Mouse (Mus musculus) gastrocnemius, postnatal 36 days (tissue): ENCODE results near the gene Arhgap18. TPM values are rescaled to one million over a fixed set of nuclear protein-coding genes. Genes with fewer than 3 reads are reported as not detected.

ENCODE experiments used
- DNase-seq, 2 experiments: peaks; one replicate each; pipeline ENCODE4 v3.0.0; 2022
- intact Hi-C: fragments of 180-260 bp; cut with DNase I; formaldehyde crosslinking; loops from one replicate; pipeline ENCODE4 v1.15.1; 2025
- long read RNA-seq, 2 experiments: library from polyadenylated mRNA; stranded (forward); transcript quantifications; one replicate each; pipeline ENCODE4 v2.0.0; 2021
- total RNA-seq, 2 experiments: library from RNA; stranded (reverse); gene quantifications; 2 replicates each; pipeline ENCODE4 v1.2.3; 2021

Arhgap18 gene
- total RNA-seq, result 1 to 10 TPM; 3.1 to 4.8 TPM
- long read RNA-seq, experiment 1, partial matches to known transcripts, result 0 of 6 reads
- long read RNA-seq, experiment 1, other reads (novel, unspliced or antisense), result 5 of 6 reads
- long read RNA-seq, experiment 2, partial matches to known transcripts, result 0 of 2 reads
- long read RNA-seq, experiment 2, other reads (novel, unspliced or antisense), result 0 of 2 reads

DNA sequence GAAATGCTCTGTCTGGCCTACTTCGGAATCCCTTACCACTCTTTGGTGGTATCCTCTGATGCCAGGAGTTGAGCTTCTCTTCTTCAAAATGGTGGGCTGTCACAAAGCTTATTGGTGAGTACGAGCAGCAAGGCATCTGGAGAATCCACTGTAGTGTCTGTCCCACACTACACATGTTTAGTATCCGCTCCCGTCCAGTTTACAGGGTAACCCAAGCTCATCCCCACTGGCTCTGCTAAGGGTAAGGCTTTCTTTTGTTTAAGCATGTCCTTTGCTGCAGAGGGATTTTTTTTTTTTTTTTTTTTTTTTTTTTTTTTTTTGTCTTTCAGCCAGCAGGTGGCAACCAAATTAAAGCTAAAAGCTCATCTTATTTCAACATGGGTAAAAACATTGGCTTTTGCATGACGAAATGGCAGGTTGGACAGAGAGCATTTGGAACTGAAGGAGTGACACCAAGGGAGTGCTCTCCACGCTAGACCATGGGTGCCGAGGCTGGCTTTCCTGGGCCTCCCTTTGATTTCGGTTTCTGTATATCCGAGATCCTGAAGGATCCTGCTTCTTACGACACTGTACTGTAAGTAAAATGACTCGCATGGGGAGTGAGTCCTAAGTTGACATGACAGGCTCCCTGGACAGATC lies at the start of gene Arhgap18:
TSS of gene Arhgap18 (plus strand) at position 493 of the 639 bp plus-strand sequence.
- intact Hi-C loops, result no loop called here
- DNase-seq, result no peak

DNA sequence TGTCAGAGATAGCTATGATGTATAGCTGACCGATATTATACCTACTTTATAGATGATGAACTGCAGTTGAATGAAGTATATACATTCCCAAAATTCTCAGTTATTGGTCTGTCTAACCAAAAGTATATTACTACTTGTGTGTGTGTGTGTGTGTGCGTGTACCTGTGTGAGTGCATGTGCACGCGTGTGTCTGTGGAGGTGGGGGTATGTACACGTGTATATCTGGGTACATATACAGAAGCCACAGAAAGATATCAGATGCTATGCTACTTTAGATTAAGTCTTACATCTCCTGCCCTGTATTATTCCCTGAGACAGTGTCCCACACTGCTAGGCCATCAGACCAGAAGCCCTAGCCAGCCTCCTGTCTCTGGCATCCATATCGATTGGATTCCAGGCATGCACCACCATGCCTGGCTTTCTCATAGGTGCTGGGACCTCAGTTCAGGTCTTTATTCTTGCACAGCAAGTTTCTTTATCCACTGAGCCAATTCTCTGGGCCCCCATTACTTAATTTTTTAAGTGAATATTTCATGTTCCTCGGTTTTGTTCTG lies 42.7 kb upstream of the Arhgap18 start:
- intact Hi-C loops, result loop anchor here (2.0 to 10.0 kb wide), 3 partner anchors 180 to 338 kb away; no protein-coding TSS in a partner anchor
- no peak for DNase-seq

DNA sequence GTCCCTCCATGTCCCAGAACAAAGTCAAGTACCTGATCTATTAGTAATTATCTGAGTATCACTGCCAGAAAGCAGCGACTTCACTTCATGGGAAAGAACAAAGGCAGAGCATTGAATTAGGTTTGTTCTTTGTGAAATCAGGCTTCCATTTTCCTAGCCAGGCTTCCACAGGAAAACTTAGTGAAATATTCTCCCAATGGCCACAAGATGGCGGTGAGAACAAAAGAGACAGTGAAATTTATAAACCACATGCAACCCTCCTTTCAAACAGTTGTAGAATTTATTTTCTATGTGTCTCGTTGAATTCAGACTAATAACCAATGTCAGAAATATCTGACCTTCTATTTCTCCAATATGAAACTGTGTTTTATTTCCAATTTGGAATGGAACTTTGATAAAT lies 42.2 kb upstream of the Arhgap18 start:
- peak in 1 of 2 experiments; percentile 7 for DNase-seq
- intact Hi-C loops, result loop anchor here (2.0 to 10.0 kb wide), 3 partner anchors 180 to 339 kb away; no protein-coding TSS in a partner anchor

DNA sequence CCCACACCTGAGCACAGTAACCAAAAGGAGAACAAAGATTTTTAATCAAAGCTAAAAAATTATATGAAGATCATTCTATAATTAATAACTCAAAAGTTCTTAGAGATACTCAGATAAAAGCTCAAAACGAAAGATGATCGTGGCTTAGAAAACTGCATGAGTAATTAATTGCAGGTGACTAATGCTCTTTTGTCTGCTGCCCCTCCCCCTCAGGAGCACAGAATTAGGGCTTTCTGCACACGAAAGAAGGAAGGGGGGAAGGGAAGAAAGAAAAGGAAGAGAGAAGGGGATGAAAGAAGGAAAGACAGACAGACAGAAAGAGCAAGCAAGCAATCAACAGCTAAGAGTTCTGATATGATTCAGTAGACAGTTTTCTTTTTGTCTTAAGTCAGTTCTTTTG lies 39.2 kb upstream of the Arhgap18 start:
- intact Hi-C loops, result loop anchor here (5.0 to 10.0 kb wide), 2 partner anchors 281 to 342 kb away; no protein-coding TSS in a partner anchor
- DNase-seq, result no peak

DNA sequence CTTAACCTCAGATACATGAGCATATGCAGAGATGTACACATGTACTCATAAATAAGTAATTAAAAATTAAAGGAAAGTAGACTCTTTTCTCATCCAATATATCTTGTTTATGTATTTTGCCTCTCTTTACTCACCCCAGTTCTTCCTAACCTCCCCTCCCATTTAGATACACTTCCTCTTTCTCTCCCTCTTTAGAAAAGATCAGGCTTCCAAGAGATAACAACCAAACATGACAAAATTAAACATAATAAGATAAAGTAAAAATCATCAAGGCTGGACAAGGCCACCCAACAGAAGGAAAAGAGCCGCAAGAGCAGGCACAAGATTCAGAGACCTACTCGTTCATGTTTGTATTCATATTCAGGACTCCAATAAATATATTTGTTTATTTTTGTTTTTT lies 28.5 kb upstream of the Arhgap18 start:
- intact Hi-C loops, result no loop called here
- DNase-seq, result no peak

DNA sequence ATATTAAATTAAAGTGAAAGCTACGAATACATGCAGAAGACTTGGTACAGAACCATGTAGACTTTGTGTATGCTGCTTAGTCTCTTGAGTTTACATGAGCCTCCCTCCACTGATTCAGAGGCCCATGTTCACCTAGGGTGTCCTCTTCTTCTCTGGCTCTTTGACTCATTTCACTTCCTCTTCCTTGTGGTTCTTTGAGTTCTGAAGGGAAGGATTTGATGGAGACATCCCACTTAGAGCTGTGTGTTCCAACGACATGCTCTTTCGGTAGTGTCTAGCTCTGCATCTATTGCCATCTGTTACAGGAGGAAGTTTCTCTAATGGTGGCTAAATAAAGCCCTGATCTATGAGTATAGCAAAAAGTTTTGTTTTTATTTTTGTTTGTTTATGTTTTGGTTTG lies 28.0 kb upstream of the Arhgap18 start:
- intact Hi-C loops, result no loop called here
- DNase-seq, result no peak

DNA sequence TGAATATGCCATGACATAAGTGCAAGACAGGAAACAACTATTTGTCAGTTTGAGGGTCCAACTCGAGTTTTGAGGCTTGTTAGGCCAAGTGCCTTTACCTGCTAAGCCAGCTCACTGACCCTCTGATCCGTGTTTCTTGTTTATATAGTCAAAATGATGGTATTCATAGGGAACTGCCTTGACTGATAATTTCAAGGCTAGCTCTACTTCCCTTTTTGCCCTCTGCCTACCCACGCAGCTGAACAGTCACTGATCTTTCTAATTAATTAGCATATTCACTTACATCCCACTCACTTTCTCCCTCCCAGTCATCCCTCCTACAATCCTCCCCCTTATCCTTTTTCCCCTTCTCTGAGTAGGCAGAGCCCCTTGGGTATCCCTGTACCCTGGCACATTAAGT lies 2.4 kb upstream of the Arhgap18 start:
- intact Hi-C loops, result no loop called here
- no peak for DNase-seq

DNA sequence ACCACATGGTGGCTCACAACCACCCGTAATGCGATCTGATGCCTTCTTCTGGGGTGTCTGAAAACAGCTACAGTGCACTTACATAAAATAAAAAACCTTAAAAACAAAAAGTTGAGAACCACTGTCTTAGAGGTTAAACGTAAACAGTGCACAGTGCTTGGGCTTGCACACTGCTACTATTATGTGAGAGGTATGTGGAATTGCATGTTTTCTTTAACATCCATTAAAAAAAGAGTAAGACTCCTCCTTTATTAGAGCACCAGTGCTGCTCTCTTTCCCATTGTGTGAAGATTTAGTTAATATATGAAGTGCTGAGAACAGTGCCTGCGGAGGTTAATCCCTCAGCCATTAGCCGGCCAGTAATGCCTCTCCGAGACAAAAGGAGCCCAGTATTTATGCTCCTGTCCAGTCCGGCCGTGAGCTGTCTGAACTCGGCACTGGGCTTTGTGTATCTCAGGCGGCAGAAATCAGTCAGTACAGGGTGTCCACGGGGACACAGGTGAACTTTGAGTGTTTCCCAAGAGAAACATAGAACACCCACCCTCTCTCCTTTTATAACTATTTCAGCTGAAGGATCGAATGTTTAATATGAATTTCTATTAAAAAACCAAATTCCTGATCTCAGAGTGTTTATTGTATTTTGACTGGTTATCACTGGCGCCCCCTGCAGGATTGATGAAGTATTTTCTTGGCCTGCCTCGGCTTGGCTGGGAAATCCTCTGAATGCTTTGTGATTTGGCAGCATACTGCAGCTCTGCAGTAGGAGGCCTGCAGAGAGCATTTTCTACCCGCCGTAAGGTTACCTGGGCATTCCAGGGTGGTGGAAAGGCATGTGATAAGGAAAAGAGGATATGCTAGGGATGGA lies 925 bp upstream of the Arhgap18 start:
- intact Hi-C loops, result no loop called here
- peak; percentile 24 to 37 for DNase-seq

DNA sequence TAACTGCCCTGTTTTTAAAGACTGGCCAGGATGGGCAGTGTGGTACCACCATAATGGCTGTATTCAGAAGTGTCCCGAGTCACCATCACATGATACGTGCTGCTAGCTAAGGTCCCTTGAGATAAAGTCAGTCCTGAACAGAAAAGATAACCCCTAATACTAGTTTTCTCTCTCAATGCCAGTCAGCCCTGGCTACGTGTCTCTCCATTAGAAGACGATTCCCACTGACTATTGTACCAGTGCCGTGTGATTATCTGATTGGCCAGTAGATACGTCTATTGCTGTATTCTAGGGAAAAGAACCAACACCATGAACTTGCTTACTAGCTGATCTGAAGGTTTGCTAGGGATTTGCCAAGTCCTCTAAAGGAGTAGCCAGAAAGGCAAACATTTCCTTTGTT lies 785 bp downstream of the Arhgap18 start:
- intact Hi-C loops, result no loop called here
- DNase-seq, result no peak

DNA sequence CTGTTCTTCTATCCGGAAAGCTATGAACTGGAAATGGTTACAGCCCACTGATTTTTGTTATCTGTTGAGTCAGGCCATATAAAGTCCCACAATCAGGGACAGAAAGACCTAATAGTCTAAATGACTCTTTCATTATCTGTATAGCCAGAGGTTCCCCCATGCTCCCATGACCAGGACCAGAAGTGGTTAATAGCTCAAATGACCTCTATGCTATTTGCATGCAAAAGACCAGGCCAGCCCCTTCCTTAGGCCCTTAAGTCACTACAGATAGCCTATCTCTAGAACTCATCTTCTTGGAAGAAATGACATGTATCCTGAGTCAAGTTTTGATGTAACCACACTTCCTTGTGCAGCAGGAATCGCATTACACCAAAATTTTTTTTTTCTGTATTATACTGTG lies 4.0 kb downstream of the Arhgap18 start:
- no peak for DNase-seq
- intact Hi-C loops, result no loop called here

DNA sequence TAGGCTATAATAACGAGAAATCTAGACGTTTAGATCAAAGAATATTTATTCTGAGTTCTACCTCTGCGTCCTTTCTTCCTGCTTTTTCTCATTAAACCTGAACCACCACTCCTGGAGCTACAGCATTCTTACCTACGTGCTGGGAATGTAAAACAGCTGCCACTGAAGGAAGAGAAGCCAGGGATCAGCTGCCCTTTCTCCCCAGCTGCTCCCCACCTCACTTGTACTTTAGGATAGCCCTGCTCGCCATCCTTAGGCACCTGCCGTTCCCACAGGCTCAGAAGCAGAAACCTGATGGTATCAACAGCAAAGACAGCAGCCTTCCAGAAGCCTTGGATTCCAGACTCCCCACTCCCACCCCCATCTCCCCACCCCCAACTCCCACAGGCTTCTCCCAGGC lies 6.2 kb downstream of the Arhgap18 start:
- no peak for DNase-seq
- intact Hi-C loops, result no loop called here

DNA sequence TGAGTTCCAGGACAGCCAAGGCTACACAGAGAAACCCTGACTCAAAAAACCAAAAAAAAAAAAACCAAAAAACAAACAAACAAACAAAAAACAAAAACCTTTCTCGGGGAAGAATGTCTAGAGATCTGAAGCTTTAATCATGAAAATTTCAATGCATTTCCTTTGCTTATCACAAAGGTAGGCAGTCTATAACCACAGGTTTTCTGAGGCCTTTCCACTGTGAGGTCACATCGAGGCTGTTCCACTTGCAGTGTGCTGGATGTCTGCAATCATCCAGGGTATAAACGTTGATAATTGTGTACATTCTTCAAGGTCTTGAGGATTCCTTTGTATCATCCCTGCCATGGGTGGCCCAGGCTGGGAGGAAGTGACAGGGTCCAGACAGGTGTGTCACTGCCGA lies 7.9 kb downstream of the Arhgap18 start:
- intact Hi-C loops, result no loop called here
- DNase-seq, result no peak

DNA sequence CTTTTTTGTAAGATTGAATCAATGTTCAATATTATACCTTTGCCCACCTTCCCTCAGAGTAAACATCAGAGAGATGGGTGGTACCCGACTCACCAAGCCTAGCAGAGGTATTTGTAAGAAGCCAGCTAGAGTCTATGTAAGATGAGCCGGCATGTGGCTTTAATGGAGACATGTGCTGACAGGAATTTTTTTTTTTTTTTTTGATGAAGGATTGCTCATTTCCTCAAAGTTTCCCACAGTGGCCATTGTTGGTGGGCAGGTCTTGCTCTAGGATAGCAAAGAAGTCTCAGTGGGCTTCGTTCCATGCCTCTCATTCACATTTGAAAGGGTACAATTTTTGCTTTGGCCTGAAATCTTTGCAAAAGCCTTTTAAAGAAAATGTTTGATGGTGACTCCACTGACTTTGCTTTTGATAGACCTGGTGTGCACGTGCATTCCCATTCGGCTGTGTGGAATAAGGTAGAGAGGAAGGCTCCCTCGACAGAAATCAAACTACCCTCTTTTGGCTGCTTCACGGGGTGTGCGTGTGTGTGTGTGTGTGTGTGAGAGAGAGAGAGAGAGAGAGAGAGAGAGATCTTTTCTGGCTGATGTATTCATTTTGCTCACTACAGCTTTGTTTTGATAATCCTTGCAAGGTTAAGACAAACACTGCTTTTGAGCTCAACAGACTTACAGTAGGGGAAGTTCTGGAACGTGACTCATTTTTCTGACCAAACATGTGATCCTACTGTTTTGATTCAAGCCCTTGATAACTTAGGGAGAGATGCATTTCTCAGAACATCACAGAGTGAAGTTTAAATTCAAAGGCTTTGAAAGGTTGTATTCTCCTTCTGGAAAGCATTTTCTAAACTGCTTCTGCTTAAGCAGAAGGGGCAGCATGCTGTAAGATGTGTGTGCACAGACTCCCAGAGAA lies 9.0 kb downstream of the Arhgap18 start:
- DNase-seq, result no peak
- intact Hi-C loops, result no loop called here

DNA sequence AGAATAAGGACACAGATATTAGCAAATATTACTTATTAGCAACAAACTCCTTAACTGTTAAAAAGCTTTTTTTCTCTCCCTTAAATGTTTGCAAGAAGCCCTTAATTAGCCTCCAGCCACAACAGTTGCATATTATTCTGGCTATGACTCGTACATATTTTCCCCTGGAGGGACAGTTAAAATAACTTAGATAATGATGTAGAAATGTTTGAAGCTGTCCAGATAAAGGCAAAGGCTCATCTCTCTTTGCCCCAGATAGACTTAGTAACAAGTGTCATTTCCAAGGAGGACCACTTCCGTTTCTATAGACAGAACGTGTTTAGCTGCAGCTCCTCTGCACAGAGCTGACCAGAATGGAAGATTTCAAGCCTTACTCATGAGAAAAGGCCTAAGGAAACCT lies 14.0 kb downstream of the Arhgap18 start:
- intact Hi-C loops, result no loop called here
- no peak for DNase-seq

DNA sequence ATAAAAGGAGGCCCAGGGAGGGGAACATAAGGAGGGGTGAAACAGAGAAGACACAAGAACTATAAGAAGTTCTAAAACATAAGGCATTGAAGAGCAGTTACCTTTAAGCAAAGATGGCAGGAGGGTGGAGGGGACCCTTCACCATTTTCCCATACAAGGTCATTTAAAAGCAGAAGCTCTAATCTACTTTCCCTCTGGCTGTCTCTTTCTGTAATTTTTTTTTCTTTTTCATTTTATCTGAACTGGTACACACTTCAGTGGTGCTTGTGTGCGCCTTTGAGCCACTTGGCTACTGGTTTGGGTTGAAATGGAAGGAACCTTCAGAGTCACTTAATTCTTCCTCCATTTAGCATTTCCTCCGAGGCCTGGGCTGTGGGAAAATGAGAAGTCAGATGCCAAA lies 15.7 kb downstream of the Arhgap18 start:
- intact Hi-C loops, result no loop called here
- DNase-seq, result no peak

DNA sequence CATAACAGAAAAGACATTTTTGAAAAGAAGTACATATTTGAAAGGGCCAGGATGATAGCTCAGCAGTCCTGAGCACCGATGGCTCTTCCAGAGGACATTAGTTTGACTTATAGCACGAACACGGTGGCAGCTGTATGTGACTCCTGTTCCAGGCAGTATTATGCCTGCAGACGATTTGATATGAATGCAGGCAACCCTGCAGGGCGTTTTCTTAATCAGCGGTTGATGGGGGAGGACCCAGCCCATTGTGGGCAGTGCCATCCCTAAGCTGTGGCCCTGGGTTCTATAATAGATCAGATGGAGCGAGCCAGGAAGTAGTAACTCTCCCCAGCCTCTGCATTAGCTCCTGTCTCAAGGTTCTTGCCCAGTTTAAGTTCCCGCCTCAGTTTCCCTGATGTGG lies 16.8 kb downstream of the Arhgap18 start:
- intact Hi-C loops, result no loop called here
- DNase-seq, result no peak

DNA sequence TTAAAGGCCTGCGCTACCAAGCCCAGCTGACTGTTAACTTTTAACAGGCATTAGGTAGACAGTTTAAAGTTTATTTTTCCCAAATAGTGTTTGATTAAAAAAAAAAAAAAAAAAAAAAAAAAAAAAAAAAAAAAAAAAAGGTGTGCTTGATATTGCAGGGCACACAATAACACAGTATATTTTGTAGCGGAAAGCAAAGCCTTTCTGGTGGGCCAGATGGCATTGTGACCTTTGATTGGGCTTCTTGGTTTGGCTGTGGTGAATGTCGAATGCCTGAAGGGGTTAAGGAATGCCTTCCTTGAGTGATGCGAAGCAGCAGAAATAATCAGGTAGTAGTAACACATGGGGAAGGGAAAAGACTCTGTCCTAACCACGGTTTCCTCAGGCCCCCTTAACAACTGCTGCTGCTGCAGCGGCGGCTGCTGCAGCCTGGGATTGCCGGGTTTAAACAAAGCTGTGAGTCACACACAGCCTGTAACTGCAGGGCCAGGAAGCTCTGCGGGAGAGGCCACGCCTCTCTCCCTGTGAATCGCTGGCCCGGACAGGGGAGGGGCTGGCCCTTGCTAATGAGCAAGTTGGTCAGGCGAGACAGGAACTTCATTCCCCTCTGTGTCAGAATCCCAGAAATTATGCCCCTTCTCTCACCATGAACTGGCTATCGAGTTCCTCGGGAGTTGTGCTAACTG lies 18.9 kb downstream of the Arhgap18 start:
- DNase-seq, result peak; percentile 68 to 73
- intact Hi-C loops, result no loop called here

DNA sequence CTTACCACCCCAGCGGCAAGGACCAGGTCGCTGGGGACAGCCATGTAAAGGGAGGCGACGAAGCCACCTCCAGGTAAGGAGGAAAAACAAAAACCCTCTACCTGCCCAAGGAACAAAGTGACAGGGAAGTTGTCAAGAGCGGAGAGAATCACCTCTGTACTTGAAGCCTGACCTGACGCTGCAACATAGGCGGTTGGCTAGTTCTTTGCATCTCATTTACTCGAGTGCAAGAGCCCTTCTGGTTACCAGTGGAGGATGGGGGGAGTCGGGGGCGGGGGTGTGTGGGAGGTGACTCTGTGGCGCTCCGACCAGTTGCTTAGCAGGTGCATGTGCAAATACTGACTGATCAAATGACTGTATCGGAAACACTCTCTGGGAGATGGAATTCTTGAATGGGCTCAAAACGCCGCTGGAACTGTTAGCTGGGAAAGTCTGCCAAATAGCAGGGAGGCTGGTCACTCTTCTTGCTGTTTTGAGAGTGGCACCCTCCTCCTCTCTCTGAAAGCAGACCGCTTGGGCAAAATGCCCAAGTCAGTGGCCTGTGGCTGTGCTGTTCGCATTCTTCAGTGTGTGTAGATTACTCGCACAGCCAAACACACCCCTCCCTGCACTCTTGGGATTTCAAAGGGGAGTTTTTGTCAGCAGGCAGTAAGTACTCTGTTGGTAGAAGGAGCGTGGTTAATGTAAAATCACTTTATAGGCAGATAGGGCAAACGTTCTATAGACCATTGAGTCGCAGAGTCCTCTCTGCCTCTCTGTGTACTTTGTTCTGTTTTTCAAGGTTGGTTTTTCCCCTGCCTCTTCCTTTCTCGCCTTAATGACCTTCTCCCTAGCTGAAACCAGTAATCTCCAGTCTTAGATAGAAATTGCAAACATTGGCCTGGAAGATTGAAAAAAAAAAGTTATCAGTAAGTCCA lies 19.7 kb downstream of the Arhgap18 start:
- peak; percentile 38 to 53 for DNase-seq
- intact Hi-C loops, result no loop called here

DNA sequence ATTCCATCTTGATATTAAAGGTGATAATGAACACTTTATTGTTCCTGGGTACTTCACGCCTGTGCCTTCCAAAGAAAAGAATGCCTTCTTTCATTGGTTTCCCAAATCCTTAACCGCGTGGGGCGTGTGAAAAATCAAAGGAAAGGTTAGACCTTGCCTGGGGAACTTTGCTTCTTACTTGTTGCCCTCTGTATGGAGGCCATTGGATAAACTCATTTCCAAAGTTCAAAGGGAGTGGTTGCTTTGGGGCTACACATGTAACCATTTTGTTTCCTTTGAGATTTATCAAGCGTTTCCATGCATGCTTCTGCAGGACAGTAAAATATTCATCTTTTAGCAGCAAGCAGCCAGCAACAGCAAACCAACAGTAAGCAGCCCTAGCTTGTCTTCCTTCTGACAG lies 20.3 kb downstream of the Arhgap18 start:
- DNase-seq, result no peak
- intact Hi-C loops, result no loop called here
